Mouse (Mus musculus): ENCODE data around the gene Gm8257. TPM values are rescaled to one million over a fixed set of nuclear protein-coding genes. Genes with fewer than 3 reads are reported as not detected.
"Not testable (repeated sequence)": the region's sequence is repeated elsewhere in the genome, so short reads cannot be mapped to it uniquely, and the experiment has no call there.

Gene Gm8257
- total RNA-seq (2021): not detected
- polyA plus RNA-seq (2012; rRNA removed): not detected in 2 replicates
- long read RNA-seq: 0 reads

DNA sequence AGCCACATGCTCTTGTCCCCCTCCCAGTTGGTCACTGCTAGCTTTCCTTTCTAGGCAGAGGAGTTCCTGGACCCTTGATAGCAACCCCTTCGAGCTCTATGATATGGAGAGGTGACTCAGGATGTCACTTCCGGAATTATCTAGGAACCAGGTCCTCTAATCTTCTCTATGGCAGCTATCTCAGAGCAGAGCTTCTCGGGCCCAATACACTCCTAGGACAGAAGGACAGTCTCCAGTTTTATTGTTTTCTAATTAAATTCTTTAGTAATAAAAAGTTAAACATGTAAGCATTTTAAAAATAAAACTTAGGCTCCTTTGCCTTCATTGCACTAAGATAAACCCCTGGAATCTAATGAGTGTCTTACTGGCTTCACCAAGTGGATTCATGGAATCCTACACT is at the start of gene Gm8257:
Gm8257 (minus strand) TSS at position 101 of the 400 bp plus-strand sequence.
- H3K27ac ChIP-seq; H3K4me3 ChIP-seq; H3K9ac ChIP-seq (ENCODE audit: low read depth, low read length); H3K27me3 ChIP-seq (ENCODE audit: control insufficient read depth, insufficient read depth, low read length); intact Hi-C loops (cut with DNase I); DNase-seq; H3K36me3 ChIP-seq (ENCODE audit: control insufficient read depth, insufficient read depth, low read length); H3K79me2 ChIP-seq (replicated peaks; ENCODE audit: control insufficient read depth, insufficient read depth, low read length); H3K4me1 ChIP-seq (ENCODE audit: control insufficient read depth, insufficient read depth, low read length): not testable (repeated sequence)
- 40% methylated on average over 3 of the region's 3 CpGs for WGBS

DNA sequence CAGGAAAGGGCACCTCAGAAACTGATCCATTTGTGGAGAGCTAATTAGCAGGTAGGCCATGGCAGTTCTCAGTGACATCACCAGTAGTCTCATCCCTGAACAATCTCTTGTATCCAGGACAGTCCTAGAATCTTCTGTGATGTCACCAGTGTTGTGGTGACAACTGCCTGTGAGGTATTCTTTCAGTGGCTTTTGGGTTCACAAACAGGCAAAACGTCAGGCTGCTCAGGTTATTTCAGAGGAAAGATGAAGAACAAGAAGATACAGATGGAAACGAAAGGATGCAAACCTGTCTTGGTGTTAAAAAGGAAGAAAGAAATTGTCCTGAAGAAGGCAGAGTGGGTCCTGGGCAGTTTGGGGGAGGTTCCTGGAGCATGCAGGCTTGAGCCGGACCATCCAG is 44.0 kb upstream of the Gm8257 start, which contains the start of gene Gm8267:
Gm8267 (minus strand) TSS at position 101 of the 400 bp plus-strand sequence.
- no peaks in the 10 kb centered on the region for H3K4me1 ChIP-seq (ENCODE audit: control insufficient read depth, insufficient read depth, low read length)
- 62% methylated on average over 3 of the region's 3 CpGs for WGBS
- H3K27me3 ChIP-seq (ENCODE audit: control insufficient read depth, insufficient read depth, low read length): no peaks in the 10 kb centered on the region
- H3K79me2 ChIP-seq (replicated peaks; ENCODE audit: control insufficient read depth, insufficient read depth, low read length): no peaks in the 10 kb centered on the region
- H3K27ac ChIP-seq: no peak within 1 kb of the TSS
- no peak within 1 kb of the TSS for H3K4me3 ChIP-seq
- no peak for TF ChIP-seq EP300 (IDR thresholded peaks at IDR 0.05; ENCODE audit: insufficient read depth, low read depth, low read length)
- no peak for TF ChIP-seq CTCF (IDR thresholded peaks at IDR 0.05)
- no peak for TF ChIP-seq POLR2A (IDR thresholded peaks at IDR 0.05; ENCODE audit: insufficient read depth, low read depth, low read length)
- H3K9ac ChIP-seq (ENCODE audit: low read depth, low read length): no peak within 1 kb of the TSS
- intact Hi-C loops (cut with DNase I): no loop called here
- no peak for DNase-seq
- H3K36me3 ChIP-seq (ENCODE audit: control insufficient read depth, insufficient read depth, low read length): no peaks in the 10 kb centered on the region

GRCm38 (mm10) chr14:44742789-44743188 is 36.5 kb upstream of the Gm8257 start:
- intact Hi-C loops (cut with DNase I); H3K4me3 ChIP-seq; H3K79me2 ChIP-seq (replicated peaks; ENCODE audit: control insufficient read depth, insufficient read depth, low read length); H3K27ac ChIP-seq; DNase-seq; H3K27me3 ChIP-seq (ENCODE audit: control insufficient read depth, insufficient read depth, low read length); H3K9ac ChIP-seq (ENCODE audit: low read depth, low read length); H3K36me3 ChIP-seq (ENCODE audit: control insufficient read depth, insufficient read depth, low read length); H3K4me1 ChIP-seq (ENCODE audit: control insufficient read depth, insufficient read depth, low read length): not testable (repeated sequence)
- peak; percentile 35 for TF ChIP-seq CTCF (IDR thresholded peaks at IDR 0.05)
- WGBS: 84% methylated on average over 1 of the region's 1 CpGs

DNA sequence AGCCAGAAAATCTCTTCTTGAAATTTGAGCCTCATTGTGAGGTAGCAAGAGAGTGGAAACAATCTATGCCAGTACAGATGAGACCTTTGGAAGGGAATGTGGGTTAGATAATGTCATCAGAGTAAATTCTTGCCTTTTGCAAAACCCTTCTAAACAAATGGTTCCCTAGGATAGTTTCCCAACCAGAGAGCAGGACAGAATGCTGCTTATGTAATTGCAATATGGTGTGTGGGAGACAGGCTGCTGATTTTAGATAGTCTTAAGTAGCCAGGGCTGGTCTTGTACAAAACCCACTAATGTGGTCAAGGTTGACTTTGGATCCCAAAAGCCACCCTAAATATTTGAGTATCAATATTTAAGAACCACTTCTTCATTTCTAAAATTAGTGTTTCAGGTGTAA is 24.5 kb upstream of the Gm8257 start:
- H3K4me1 ChIP-seq (ENCODE audit: control insufficient read depth, insufficient read depth, low read length); H3K4me3 ChIP-seq; H3K27me3 ChIP-seq (ENCODE audit: control insufficient read depth, insufficient read depth, low read length); H3K36me3 ChIP-seq (ENCODE audit: control insufficient read depth, insufficient read depth, low read length); DNase-seq; H3K27ac ChIP-seq; H3K9ac ChIP-seq (ENCODE audit: low read depth, low read length); H3K79me2 ChIP-seq (replicated peaks; ENCODE audit: control insufficient read depth, insufficient read depth, low read length); intact Hi-C loops (cut with DNase I): not testable (repeated sequence)

GRCm38 (mm10) chr14:44627737-44628136 is 78.5 kb downstream of the Gm8257 start, which contains the start of gene Gm5624:
Gene Gm5624 (minus strand): TSS chr14:44627938.
- WGBS: 60% methylated on average over 4 of the region's 4 CpGs
- H3K79me2 ChIP-seq (replicated peaks; ENCODE audit: control insufficient read depth, insufficient read depth, low read length); H3K9ac ChIP-seq (ENCODE audit: low read depth, low read length); H3K4me3 ChIP-seq; H3K27me3 ChIP-seq (ENCODE audit: control insufficient read depth, insufficient read depth, low read length); DNase-seq; H3K27ac ChIP-seq; H3K4me1 ChIP-seq (ENCODE audit: control insufficient read depth, insufficient read depth, low read length); intact Hi-C loops (cut with DNase I); H3K36me3 ChIP-seq (ENCODE audit: control insufficient read depth, insufficient read depth, low read length): not testable (repeated sequence)

Other genes with a start within 250 kb of the Gm8257 start
- not detected for gene BC061237, start 214.0 kb downstream of the Gm8257 start, total RNA-seq (2021)
- gene BC061237, start 214.0 kb downstream of the Gm8257 start, polyA plus RNA-seq (2012; rRNA removed): not detected in 2 replicates
- gene Gm17093, start 188.2 kb downstream of the Gm8257 start, total RNA-seq (2021): not detected
- not detected in 2 replicates for gene Gm17093, start 188.2 kb downstream of the Gm8257 start, polyA plus RNA-seq (2012; rRNA removed)
- not detected for gene Gm8247, start 123.3 kb downstream of the Gm8257 start, total RNA-seq (2021)
- not detected in 2 replicates for gene Gm8247, start 123.3 kb downstream of the Gm8257 start, polyA plus RNA-seq (2012; rRNA removed)
- gene Gm5624, start 78.5 kb downstream of the Gm8257 start, total RNA-seq (2021): not detected
- gene Gm5624, start 78.5 kb downstream of the Gm8257 start, polyA plus RNA-seq (2012; rRNA removed): not detected in 2 replicates
- not detected for gene Gm8267, start 43.9 kb upstream of the Gm8257 start, total RNA-seq (2021)
- gene Gm8267, start 43.9 kb upstream of the Gm8257 start, polyA plus RNA-seq (2012; rRNA removed): not detected in 2 replicates
- not detected for gene Ptgdr, start 152.9 kb upstream of the Gm8257 start, total RNA-seq (2021)
- gene Ptgdr, start 152.9 kb upstream of the Gm8257 start, polyA plus RNA-seq (2012; rRNA removed): not detected in 2 replicates

All from heart, adult 2 months (tissue).